Mouse (Mus musculus) MEL (cell line): ENCODE measurements at regions not wholly inside any gene's neighbourhood (a gene's known extent, or its start where the extent isn't known, plus 50 kb on each side); places are given as distances from the start of the nearest gene placed in this dataset.
"Not testable (repeated sequence)": the region's sequence is repeated elsewhere in the genome, so short reads cannot be mapped to it uniquely, and the experiment has no call there.

ENCODE experiments used
- CTCF ChIP-seq, 3 experiments: IDR thresholded peaks in 2 of 3; conservative IDR thresholded peaks in 1 of 3; 2 replicates each; pipeline ENCODE4 v1.5.1; 2011 to 2012; ENCODE audit warnings: low read length in 3 of 3, low read depth in 2 of 3, mild to moderate bottlenecking in 2 of 3, improper control_type of control experiment in 1 of 3, inconsistent platforms in 1 of 3, mixed read lengths in 1 of 3, moderate library complexity in 1 of 3; ENCODE audit not compliant: control insufficient read depth in 1 of 3, insufficient read depth in 1 of 3, poor library complexity in 1 of 3, severe bottlenecking in 1 of 3
- ELF1 ChIP-seq: IDR thresholded peaks from 2 replicates; pipeline ENCODE4 v1.6.1; 2014; ENCODE audit warnings: low read depth, mild to moderate bottlenecking, inconsistent platforms, low read length, improper control_type of control experiment, moderate library complexity
- EP300 ChIP-seq, 2 experiments: IDR thresholded peaks; 2 replicates each; pipeline ENCODE4 v1.6.1; 2011; ENCODE audit warnings: improper control_type of control experiment in 2 of 2, low read length in 2 of 2, low read depth in 1 of 2, mild to moderate bottlenecking in 1 of 2
- NELFE ChIP-seq: IDR thresholded peaks from 2 replicates; pipeline ENCODE4 v1.6.1; 2011; ENCODE audit warnings: low read depth, low read length, improper control_type of control experiment
- NRF1 ChIP-seq: IDR thresholded peaks from 2 replicates; pipeline ENCODE4 v1.6.1; 2014; ENCODE audit warnings: low read depth, mild to moderate bottlenecking, inconsistent platforms, low read length, improper control_type of control experiment, moderate library complexity; ENCODE audit not compliant: poor library complexity, insufficient read depth, severe bottlenecking
- SIN3A ChIP-seq: IDR thresholded peaks from 2 replicates; pipeline ENCODE4 v1.6.1; 2012; ENCODE audit warnings: low read length, improper control_type of control experiment, inconsistent platforms

DNA sequence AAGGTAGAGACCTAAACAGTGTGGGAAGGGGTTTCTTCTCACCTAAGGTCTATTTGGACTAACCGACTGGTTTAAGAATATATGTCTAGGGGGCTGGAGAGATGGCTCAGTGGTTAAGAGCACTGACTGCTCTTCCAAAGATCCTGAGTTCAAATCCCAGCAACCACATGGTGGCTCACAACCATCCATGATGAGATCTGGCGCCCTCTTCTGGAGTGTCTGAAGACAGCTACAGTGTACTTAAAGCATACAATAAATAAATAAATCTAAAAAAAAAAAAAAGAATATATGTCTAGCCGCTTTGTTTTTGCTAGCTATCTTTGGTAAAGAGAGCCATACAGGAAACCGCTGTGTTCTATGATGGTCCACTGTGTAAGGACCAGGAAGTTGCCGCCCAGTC lies 234.5 kb downstream of the Matn1 start:
- not testable (repeated sequence) for TF ChIP-seq CTCF (IDR thresholded peaks at IDR 0.05 in 2 of 3, conservative IDR thresholded peaks at IDR 0.05 in 1 of 3; ENCODE audit: control insufficient read depth in 1 of 3, insufficient read depth in 1 of 3, low read depth in 2 of 3, low read length in 3 of 3, poor library complexity in 1 of 3, severe bottlenecking in 1 of 3); EP300 (IDR thresholded peaks at IDR 0.05; ENCODE audit: low read depth in 1 of 2, low read length in 2 of 2); NELFE; ELF1; NRF1; SIN3A
